Mouse (Mus musculus) lung, adult 18-20 months (tissue): Measurements from ENCODE around the gene B3gnt3.
A peak's percentile ranks its signal among the peaks of the same experiment; 100 is the strongest.
"Not testable (repeated sequence)": the region's sequence is repeated elsewhere in the genome, so short reads cannot be mapped to it uniquely, and the experiment has no call there.

Experiments used
- DNase-seq, 2 experiments: peaks; one replicate each; pipeline ENCODE4 v3.0.0; 2022; ENCODE audit warnings: mixed read lengths in 2 of 2

The B3gnt3 gene

DNA sequence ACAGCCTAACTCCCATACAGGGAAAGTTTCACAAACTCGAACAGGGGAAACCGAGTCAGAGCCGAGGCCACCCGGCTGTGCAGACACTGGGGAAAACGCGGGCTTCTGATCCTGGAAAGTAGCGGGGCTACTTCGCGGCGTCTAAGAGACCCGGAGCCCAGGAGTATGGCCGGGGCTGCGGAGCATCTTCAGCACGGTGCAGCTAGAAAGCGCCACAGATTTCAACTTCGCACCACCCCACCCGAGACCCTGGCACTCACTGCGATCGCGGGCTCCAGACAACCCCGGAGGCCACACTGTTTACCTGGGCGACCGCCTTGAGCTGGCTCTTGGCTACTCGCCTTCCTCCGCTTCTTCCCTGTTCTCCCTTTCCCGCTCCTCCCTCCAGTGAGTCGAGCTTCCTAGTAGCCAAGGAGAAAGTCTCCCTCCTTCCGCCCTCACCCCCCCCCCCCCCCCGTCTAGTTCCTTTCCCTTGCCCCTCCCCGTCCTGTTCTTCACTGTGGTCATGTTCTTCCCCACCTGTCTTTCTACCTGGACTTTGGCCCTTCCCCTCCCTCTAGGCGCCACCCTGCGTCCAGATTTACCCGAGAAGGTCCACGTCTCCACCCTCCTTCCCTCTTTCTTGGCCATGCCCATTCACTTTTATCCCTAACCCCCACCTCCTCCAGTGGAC lies at the start of gene B3gnt3:
Gene B3gnt3, minus strand, starts transcription at position 376 of the 673 bp plus-strand sequence.
- no peak for DNase-seq

DNA sequence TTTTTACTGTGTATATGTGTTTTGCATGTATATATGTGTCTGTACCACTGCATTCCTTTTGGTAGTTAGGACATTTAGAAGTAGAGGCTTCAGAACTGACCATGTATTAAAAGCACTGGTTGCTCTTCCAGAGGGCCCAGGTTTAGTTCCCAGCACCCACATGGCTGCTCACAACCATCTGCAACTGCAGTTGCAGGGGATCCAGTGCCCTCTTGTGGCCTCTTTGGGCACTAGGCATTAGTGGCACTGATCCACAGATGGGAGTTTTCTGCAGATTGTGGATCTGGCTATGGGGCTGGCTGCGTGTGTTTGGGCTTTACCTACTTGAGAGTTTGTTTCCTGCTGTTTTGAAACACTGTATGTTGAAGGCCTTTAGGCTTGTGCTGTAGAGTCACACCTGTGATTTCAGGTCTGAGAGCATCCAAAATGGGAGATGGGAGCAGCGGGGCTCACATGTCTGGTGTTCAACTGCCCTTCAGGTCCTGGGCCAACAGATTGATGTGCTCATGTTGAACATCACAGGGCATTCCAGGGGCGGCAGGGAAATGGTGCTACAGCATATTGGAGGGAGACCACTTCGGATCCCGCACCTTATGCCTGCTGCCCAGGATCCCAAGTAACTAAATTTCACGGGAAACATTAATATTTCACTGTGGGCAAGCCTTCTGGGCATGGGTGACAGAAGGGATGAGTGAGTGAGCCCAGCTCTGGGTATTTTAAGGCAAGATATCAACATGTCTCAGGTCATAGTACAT lies 47.9 kb upstream of the B3gnt3 start:
- not testable (repeated sequence) for DNase-seq

DNA sequence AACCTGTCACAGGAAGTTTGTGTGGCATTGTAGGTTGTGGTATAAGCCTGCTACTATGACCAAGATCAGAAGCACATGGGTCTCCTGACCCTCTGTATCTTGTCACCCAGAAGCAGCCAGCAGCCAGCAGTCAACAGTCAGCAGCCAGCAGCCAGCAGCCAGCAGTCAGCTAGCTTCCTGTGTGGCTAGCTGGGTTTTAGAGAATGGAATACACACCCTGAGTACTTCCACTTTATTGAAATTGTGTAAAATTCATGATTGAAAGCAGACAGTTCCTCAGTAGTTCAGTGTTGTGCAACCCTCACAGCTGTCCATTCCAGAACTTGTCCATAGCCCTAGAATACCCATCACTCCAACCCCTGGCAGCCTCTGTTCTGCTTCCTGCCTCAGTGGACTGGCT lies 45.5 kb upstream of the B3gnt3 start:
- DNase-seq: not testable (repeated sequence)

DNA sequence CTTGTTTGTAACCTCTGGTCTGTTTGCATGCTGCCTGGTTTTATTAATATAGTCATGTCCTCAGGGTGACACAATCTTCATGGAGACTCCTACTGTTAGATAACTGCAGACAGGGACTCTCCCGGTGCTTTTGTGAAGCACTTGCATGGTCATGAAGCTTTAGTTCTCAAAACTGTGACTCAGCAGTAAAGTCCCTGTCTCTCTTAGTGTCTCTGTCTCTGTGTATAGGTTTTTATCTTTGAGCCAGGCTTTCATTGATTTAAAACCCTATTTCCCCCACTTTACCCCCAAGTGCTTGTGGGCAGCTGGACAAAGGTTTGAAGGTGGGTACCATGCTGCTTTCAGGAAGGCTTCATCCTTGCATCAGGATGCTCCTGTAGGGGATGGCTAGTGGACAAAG lies 43.7 kb upstream of the B3gnt3 start:
- no peak for DNase-seq

DNA sequence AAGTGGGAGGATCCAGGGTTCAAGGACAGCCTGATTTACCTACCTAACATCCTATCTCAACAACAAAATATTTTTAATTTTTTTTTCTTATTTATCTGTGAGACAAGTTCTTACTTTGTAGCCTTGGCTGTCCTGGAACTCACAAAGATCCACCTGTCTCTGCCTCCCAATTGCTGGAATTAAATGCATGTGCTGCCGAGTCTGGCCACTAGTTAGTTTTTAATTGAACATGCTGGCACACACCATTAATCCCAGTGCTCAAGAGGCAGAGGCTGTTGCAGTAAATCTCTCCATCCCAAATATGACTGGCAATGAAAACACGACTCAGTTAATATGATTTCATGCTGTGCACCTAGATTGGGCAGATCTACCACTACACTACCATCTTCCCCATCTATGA lies 41.2 kb upstream of the B3gnt3 start:
- DNase-seq: no peak

DNA sequence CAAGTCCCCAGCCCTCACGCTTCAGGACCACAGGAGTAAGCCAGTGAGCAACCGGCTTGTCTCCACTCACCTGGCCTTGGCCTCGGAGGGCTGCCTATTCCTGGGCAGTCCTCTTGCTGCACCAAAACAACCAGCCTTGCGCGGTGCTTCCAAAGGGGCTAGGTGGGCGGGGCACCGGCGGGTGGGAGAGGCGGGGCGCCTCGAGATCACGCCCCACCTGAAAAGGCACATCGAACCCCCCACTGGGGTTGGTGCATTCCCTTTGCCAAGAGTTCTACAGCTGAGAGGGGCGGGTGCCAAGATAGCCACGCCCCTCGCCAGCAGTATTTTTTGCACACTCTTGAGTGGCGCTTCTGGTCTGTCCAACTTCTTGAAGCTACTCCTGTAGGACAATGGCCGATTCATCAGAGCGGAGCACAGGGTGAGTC lies 40.1 kb upstream of the B3gnt3 start:
- peak; percentile 35 to 48 for DNase-seq

DNA sequence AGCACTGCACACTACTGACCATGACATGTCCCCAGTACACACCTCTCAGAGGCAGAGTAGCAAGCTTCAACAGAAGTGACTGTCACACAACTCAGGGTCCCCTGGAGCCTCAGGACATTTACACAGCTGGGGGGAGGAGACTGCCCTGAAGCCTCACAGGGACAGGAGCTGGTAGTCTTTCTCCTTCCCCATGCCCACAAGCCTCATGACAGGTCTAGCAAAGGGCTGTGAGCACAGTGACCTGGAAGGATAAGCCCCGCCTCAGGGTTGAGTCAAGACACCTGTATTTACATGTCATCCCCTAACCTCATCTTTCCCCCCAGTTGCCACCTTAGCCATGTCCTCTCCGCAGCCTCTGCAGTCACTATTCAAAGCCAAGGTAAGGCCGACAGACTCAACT lies 39.6 kb upstream of the B3gnt3 start:
- no peak for DNase-seq

DNA sequence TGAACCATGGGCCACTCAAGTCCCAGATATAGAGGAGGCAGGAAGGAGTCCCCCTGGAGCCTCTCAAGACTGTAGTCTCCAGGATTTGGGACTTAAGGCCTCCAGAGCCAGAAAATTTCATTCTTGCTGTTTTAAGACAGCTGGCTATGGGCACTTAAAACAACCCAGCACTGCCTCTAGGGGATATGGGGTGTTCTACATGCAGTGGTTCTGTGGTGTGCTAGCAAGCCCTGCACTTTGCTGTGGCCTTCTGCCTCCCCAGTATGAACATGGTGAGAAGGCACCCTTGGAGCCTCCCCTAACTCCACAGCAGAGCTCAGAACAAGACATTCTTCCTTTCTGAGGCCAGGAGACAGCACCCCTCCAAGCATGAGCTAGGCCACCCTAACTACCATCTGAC lies 36.7 kb upstream of the B3gnt3 start:
- DNase-seq: not testable (repeated sequence)

DNA sequence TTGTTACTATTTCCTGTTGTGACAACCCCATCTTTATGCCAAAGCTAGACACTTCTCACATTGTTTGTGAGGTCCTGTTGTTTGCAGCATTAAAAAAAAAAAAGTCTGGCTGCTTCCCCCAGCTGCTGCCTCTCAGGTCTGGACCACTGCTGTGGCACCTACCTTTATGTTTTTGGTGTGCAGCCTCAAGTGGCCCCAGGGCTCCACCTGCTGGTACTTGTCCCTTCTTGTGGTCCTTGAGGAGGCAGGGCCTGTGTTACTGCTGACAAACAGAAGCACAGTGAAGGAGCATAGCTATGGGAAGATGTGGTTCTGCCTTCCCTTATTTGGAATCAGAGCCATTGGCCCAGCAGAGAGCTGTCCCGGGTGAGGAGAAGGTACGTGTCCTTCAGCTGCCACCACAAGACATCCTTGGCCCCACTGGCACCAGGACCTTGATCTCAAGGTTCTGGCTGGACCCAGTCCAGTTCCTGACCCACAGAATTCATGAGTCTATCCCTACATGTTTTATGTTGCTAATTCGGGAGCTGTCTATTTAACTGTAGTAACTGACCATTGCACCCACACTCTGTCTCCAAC lies 30.2 kb upstream of the B3gnt3 start:
- DNase-seq: peak; percentile 54 to 59

DNA sequence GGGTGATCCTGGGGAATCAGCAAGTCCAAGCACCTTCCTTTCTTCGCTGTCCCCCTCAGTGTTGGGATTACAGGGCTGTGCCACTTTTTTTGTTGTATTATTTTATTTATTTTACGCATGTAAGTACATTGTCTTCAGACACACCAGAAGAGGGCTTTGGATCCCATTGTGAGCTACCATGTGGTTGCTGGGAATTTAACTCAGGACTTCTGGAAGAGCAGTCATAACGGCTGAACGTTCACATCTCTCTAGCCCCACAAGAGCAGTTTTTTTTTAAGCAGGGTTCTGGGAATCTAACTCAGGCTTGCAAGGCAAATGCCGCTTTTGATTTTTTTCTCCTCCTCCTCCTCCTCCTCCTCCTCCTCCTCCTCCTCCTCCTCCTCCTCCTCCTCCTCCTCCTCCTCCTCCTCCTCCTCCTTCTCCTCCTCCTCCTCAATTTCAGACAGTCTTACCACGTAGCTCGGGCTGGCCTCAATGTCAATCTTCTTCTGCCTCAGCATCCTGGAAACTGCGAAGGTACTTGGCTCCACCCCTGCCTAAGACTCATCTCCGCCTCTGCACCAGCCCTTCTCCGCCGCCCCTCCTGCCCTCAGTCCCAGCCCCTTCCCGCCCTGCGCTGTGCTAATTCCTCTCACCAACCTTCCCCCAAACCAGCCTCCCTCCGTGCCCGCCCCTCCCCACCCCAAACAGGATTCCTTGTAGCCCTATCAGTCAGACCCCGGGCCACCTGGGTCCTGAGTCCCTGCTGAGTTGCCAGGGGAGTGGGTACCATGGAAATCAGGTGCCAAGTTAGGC lies 27.4 kb upstream of the B3gnt3 start:
- no peak for DNase-seq

DNA sequence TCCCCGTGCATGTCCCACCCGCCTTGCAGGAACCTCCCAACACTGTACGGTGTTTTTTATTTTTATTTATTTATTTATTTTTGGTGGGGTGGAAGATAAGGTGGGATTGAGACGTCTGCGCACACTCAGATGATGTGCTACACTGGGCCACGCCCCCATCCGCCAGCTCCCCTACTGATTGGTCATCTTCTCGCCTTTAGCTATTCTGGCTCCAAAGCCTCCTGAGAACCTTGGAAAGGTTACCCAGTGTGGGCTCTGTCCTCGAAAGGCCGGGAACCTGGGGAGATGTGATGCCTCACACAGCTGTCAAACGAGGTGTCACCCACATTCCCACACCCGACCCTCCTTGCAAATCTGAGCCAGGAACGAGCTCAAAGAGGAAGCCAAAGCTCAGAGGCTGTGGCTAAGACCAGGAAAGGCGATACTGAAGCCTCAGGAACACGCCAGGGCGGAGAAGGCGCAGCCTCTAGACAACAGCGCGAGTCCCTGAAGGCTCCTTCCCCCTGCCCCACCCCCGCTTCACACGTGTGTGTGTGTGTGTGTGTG lies 26.7 kb upstream of the B3gnt3 start:
- DNase-seq: no peak

DNA sequence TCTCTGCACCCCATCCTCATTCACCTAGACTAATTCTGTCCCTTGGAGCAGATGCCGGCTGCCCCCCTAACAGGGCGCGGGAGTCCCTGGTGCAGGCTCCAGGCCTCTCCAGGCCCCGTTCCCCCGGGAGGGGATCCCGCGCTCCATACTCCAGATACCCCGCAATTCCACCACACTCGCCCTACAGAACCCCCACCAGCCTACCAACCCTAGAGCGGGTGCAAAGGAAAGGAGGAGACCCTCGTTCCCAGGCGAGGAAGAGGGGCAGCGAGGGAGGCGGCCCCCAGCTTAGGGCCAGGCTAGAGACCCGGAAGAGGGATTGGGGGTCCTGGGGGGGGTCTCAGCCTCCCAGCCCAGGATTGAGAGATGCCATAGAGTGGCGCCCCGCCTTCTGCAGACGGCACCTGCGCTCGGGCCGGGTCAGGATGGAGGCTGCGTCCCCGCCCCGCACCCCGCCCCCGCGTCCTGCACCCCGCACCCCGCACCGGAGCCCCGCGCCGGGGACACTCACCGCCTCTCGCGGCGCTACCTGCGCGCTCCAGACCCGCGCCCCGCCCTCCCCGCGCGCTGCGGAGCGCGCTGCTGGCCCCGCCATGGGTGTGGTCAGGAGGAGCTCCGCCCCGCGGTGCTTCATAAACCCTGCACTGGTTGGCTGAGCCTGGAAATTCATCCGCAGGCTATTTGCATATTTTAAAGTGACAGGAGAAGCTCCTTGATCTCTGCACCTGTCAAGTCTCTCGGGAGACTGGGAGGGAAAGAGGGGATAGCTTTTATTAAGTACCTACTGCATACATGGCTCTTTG lies 23.7 kb upstream of the B3gnt3 start, which contains the start of gene Fcho1:
Gene Fcho1, minus strand, starts transcription at position 595 of the 803 bp plus-strand sequence.
- DNase-seq: peak; percentile 73 to 84

DNA sequence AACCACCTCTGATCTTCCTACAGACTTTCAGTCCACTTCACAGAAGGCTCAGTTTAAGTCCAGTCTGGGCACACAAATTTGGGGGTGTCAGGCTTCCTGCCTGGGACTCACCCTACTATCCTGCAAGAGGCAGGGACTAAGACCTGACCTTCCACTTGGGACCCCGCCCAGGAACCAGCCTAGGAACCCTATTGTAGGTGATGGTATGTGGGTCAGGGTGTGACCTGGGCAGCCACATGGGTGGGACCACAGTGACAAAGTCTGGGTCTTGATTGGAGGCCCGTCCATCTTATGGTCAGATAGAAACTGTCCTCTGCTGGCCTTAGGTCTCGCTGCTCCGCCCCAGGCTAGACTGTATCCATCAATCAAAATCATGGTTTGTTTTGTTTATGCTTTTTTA lies 22.8 kb upstream of the B3gnt3 start:
- DNase-seq: no peak

DNA sequence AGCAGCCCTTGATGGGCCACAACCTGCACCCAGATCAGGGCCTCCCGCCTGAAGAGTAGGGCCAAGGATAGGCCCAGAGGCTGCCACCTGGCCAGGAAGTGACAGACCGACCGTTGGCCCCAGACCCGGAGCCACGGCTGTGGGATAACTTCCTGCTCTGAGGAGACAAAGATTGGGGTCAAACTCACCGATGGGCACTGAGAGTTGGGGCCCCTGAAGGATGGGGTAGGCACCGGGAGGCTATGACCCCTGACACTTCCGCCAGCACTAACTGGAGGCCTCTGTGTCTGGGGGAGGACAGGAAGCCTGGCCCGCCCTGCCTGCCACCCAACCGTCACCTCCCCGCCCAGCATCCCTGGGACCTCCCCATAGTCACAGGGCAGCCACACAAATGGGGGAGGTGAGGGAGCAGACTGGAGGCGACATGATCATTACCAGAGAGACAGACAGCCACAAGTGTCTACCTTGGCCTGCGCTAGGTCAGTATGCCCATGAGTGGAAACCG lies 21.5 kb upstream of the B3gnt3 start:
- peak in 1 of 2 experiments; percentile 52 for DNase-seq

DNA sequence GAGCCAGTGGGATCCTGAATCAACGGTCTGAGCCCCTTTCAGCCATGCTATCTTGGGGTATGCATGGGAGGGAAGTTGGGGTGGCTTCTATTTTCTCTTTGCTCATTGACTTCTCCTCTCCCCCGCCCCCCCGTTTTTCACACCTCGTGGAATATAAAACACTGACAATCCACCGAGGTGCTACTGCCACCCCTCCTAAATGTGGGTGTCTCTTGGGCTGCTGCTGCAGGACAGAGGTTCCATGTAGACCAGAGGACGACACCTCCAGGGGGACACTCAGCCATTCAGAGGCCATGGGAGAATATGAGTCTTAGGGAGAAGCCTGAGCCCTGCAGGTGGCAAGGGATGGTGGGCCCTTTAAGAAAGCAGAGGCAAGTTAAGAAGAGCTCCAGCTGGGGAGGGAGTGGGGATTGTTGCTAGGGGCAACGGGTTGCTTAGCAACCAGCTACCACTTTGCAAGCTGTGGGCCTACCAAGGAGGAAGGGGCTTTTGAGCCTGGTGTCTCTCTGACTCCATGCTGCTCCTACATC lies 18.4 kb upstream of the B3gnt3 start:
- no peak for DNase-seq

DNA sequence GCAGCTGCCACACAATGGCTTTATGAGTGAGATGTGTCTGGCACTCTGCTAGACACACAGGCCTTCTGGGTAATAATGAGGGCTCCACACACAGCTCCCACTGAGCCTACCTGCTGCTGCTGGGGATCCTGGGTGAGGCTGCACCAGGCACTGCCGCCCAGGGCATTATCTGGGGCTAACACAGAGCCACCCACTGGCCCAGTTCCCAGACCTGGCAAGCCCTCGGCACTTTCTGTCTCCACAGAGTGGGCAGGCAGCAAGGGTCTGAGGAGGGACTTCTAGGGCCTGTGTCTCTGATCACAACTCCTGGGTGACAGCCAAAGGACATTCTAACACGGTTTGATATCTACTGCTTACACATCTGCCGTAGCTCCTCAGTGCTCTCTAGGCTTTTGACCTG lies 17.6 kb upstream of the B3gnt3 start:
- no peak for DNase-seq

DNA sequence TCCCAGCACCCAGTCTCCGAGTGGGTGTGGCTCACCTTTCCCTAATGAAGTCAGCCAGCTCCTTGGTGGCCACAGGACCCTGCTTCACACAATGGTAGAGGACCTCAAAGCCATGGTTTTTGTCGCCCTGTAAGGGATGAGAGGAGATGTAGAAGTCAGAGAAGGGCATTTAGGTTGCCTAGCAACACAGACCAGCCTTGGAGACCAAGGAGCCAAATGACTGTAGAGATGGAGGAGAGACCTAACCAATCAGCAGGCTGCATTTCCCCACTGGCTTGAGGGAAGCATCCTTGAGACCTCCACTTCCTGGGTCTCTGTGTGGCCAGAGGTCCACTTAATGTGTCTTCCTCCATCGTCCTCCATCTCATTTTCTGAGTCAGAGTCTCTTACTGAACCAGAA lies 16.7 kb upstream of the B3gnt3 start:
- no peak for DNase-seq

DNA sequence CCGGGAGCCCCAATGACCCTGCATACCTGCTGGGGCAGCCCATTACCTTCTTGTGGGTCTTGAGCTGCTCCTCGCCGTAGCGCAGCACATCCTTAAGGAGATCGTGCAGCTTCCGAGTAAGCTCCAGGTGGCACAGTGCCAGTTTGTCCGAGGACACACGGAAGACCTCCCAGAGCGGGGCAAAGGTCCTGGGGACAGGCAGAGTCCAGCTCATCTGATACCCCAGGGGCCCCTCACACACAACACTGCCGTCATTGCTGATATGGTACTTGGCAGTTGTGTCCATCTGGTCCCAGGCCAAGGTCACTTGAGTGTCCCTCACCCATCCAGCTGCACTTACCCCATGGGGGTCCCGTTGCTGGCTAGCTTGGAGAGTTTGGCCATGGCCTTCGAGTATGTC lies 15.5 kb upstream of the B3gnt3 start:
- no peak for DNase-seq

DNA sequence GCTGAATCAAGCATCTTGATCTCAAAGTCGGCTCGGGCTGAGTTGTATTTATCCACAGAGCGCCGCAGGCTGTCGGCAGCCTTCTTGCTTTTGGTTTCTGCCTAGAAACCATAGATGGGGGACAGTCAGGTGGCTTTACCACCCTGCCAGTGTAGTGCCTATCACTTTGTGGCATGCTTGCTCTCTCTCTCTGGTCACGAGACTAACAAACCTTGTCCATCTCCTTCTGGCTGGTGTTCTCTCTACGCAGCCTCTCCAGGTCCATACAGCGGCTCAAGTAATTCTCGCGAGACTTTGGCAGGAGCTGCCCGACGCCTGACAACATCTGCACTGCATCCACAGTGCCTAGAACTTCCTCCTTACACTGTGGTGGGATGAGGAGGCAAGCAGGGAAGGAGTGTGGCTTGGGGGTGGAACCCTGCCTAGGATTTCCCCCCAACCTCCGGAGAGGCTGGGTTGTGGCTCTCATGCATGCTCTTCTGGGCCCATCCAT lies 15.0 kb upstream of the B3gnt3 start:
- no peak for DNase-seq

DNA sequence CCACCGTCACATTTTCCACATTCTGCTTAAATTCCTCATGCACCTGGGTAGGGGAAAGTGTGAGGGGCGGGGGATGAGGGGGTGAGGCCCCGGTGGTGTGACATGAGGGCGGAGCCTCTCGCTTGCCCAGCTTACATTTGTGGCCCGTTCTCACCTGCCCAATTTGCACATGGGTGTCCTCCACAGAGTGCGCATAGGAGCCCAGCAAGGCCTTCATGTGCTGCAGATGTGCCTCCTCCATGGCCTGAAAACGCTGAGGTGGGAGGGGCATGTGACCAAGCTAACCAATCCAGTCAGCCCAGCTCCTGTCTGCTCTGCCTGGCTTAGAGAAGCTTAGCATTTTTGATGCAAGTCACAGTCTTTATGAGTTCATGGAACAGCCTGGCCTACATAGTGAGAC lies 13.9 kb upstream of the B3gnt3 start:
- DNase-seq: no peak

DNA sequence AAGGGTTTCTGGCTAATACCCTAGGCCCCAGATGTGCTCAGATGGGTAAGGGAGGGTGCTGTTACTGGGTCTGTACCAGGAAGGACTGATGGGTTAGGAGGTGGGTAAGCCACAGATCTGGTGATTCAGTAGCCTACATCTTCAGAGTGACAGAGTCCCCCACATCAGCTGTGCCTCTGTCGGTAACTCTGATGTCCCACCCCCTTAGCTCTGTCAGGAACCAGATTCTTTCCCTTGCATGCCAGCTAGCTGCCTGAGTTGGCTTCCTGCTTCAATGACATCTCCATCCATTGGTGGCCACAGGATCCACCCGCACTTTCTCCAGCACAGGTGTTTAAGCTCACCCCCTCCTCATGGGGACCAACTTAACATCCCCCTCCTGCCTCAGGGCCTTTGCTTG lies 10.0 kb upstream of the B3gnt3 start:
- DNase-seq: no peak
